In the genomic region with DNA sequence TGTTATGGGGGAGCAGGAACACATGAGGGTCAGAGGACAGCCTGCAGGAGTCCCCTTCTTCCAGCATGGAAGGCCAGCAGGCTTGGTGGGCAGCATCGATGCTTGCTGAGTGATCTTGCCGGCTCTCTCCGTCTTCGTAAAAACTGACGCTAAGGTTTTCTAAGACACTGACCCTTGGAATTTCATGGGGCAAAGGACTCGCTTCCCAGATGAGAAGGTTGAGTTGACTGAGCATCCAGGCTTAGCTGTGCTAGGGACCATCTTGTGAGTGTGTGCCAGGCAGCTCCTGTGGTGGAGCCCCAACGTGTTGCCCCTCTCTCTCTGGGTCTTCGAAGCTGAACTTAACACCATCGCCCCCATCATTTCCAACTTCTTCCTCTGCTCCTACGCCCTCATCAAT, we compare ENCODE assay signal across 10 mouse cellular contexts. TPM values are rescaled to one million over a fixed set of nuclear protein-coding genes. Genes with fewer than 3 reads are reported as not detected.
"Had no signal": no experiment of that assay in that cellular context is flagged by ENCODE, and none has a peak within 500 bp of the region (broad histone marks: within the 10 kb centered on the region; RNA-seq: fewer than 3 reads in every experiment).

No protein-coding gene starts in this region.

- H3K9ac ChIP-seq: liver, embryonic 14.5 days; lung, embryonic 15.5 days; midbrain, embryonic 13.5 days; midbrain, embryonic 15.5 days; neural tube, embryonic 13.5 days; neural tube, embryonic 15.5 days had no signal

- H3K4me1 ChIP-seq: lung, embryonic 15.5 days; midbrain, embryonic 10.5 days; midbrain, embryonic 13.5 days; midbrain, embryonic 15.5 days; neural tube, embryonic 13.5 days; neural tube, embryonic 15.5 days had no signal

- H3K9me3 ChIP-seq: lung, embryonic 15.5 days; midbrain, embryonic 10.5 days; midbrain, embryonic 13.5 days; midbrain, embryonic 15.5 days; neural tube, embryonic 13.5 days; neural tube, embryonic 15.5 days had no signal

- H3K36me3 ChIP-seq: lung, embryonic 15.5 days; midbrain, embryonic 10.5 days; midbrain, embryonic 13.5 days; midbrain, embryonic 15.5 days; neural tube, embryonic 13.5 days; neural tube, embryonic 15.5 days had no signal

- H3K4me3 ChIP-seq: lung, embryonic 15.5 days; midbrain, embryonic 10.5 days; midbrain, embryonic 13.5 days; midbrain, embryonic 15.5 days; myocyte; neural tube, embryonic 13.5 days; neural tube, embryonic 15.5 days had no signal

- H3K27me3 ChIP-seq: lung, embryonic 15.5 days; midbrain, embryonic 13.5 days; midbrain, embryonic 15.5 days; neural tube, embryonic 13.5 days; neural tube, embryonic 15.5 days had no signal

- ATAC-seq: midbrain, embryonic 15.5 days had no signal

- H3K27ac ChIP-seq: liver, embryonic 14.5 days; lung, embryonic 15.5 days; midbrain, embryonic 10.5 days; midbrain, embryonic 13.5 days; midbrain, embryonic 15.5 days; neural tube, embryonic 13.5 days; neural tube, embryonic 15.5 days had no signal

- H3K4me2 ChIP-seq: lung, embryonic 15.5 days; midbrain, embryonic 13.5 days; midbrain, embryonic 15.5 days; neural tube, embryonic 13.5 days; neural tube, embryonic 15.5 days had no signal

RNA-seq across cellular contexts. Expression of a gene that starts 13.7 kb away (rescaled TPM):
- polyA plus RNA-seq: midbrain, embryonic 10.5 days; neural tube, embryonic 11.5 days; stomach, embryonic 14.5 days had no signal
